Mouse (Mus musculus) cerebellum, adult 8-10 months (tissue): ENCODE measurements around the gene Cdcp1.

Experiments used
- DNase-seq: peaks from one replicate; pipeline ENCODE4 v3.0.0; 2022

Cdcp1 gene

GRCm38 (mm10) chr9:123150241-123151020 lies 65.4 kb downstream of the Cdcp1 start, which contains the start of gene Clec3b:
Gene Clec3b (plus strand): TSS chr9:123150946.
- DNase-seq, result peak; percentile 7

- no peak for DNase-seq
Observed at GRCm38 (mm10) chr9:123148430-123148829, 67.4 kb downstream of the Cdcp1 start.

GRCm38 (mm10) chr9:123139887-123140614 lies 75.8 kb downstream of the Cdcp1 start:
- no peak for DNase-seq

- no peak for DNase-seq
Observed at GRCm38 (mm10) chr9:123138891-123139474, 76.9 kb downstream of the Cdcp1 start.

GRCm38 (mm10) chr9:123136953-123137682 lies 78.7 kb downstream of the Cdcp1 start:
- no peak for DNase-seq

DNA sequence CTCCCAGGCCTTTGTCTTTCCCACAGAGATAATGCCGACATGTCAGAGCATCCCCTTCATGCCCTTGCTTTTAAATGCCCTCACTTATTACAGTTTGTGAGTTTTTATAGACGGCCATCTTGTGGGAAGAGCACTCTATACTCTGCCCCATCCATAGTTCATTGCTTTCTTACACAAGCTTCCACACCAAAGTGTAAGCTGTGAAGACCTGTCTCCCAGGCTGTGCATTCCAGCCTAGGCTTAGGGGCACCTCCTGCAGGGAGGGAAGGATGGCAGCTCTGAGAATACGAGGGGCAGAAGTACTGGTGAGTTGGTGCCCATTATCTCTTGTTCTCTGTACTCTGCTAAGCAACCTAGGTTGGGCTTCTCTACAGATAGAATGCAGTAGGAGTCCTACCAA lies 82.8 kb downstream of the Cdcp1 start:
- no peak for DNase-seq

DNA sequence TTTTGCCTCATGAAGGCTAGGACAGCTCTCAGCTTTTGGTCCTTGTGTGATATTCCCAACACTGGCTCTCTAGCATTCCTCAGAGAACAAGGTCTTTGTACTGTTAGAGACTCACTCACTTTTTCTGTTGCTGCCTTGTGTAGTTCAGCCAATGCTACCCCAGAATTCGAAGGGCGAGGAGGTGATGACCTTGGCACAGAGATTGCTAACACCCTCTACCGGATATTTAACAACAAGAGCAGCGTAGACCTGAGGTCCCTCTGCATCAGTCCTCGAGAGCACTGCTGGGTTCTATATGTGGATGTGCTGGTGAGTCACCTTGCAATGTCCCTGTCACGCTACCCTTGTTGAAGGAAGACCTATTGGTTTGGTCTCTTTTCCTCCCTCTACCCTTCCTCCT lies 88.2 kb downstream of the Cdcp1 start:
- no peak for DNase-seq

- no peak for DNase-seq
Observed at GRCm38 (mm10) chr9:123124413-123124981, 91.3 kb downstream of the Cdcp1 start.

DNA sequence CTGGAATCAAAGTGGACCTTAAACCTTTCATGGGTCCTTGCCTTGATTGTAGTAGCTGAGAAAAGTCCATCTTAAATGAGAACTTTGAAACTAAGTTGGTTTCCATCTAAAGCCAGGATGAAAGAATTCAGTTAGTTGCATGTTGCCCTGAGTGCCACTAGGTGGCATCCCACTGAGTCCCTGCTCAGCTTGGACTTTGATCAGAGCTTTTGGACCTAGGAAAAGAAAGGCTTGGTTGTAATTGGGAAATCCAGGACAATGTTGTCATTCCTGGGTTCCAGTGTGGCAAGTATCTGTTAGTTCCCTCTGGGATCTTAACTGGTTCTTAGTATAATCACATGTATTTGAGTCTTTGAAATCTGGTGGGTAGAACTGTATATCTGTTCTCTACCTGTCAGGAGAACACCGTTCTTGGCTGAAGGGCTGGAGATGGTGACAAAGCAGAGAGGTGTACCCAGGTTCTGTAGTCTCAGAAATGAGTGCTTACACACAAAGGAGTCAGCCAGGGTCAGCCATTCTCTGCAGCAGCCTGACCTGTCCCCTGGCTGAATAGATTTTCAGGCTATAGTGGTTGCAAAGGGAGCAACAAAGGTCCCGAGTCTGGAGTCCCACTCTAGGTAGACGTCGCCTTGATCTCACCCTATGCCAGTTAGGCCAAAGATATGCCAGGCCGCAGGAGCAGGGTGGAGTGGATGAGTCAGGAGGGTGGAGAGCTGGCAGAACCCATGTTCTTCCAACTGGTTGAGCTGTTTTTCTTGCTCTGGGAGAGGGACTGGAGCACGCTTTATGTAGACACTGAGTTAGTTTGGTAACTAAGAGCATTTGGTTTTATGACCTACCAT lies 92.0 kb downstream of the Cdcp1 start:
- DNase-seq, result no peak

- no peak for DNase-seq
Observed at GRCm38 (mm10) chr9:123123017-123123416, 92.8 kb downstream of the Cdcp1 start.
